Mouse (Mus musculus) kidney, embryonic 14.5 days (tissue): ENCODE measurements around the gene Mcm10. TPM values are rescaled to one million over a fixed set of nuclear protein-coding genes. Genes with fewer than 3 reads are reported as not detected.
A peak's percentile ranks its signal among the peaks of the same experiment; 100 is the strongest.

Source experiments
- ATAC-seq: fragments of 200-750 bp; cut with Nextera tagmentation; 2 replicates; pipeline ENCODE4 v1.8.0; 2017; ENCODE audit warnings: moderate number of reproducible peaks, mild to moderate bottlenecking, moderate TSS enrichment, moderate library complexity; ENCODE audit not compliant: low FRiP score, low TSS enrichment
- H3K27ac ChIP-seq: fragments of 300-500 bp; sonication (generic); 2 replicates; pipeline ENCODE4 v1.5.1; 2014; ENCODE audit warnings: low read depth, mild to moderate bottlenecking, low read length, moderate library complexity, mixed read lengths
- H3K27me3 ChIP-seq: fragments of 300-500 bp; sonication (generic); 2 replicates; pipeline ENCODE4 v1.6.1; 2014; ENCODE audit warnings: mild to moderate bottlenecking, low read length; ENCODE audit not compliant: control insufficient read depth, insufficient read depth
- H3K36me3 ChIP-seq: fragments of 300-500 bp; sonication (generic); 2 replicates; pipeline ENCODE4 v1.6.1; 2014; ENCODE audit warnings: low read length, mixed read lengths; ENCODE audit not compliant: control insufficient read depth, insufficient read depth
- H3K4me1 ChIP-seq: fragments of 300-500 bp; sonication (generic); 2 replicates; pipeline ENCODE4 v1.6.1; 2014; ENCODE audit warnings: low read length, mixed read lengths; ENCODE audit not compliant: control insufficient read depth, insufficient read depth
- H3K4me2 ChIP-seq: fragments of 300-500 bp; sonication (generic); replicated peaks from 2 replicates; pipeline ENCODE4 v1.6.1; 2014; ENCODE audit warnings: low read depth, mild to moderate bottlenecking, low read length
- H3K4me3 ChIP-seq: fragments of 300-500 bp; sonication (generic); 2 replicates; pipeline ENCODE4 v1.5.1; 2014; ENCODE audit warnings: mild to moderate bottlenecking, low read length
- H3K9ac ChIP-seq: fragments of 300-500 bp; sonication (generic); 2 replicates; pipeline ENCODE4 v1.6.1; 2014; ENCODE audit warnings: low read depth, mild to moderate bottlenecking, low read length, moderate library complexity
- H3K9me3 ChIP-seq: fragments of 300-500 bp; sonication (generic); 2 replicates; pipeline ENCODE4 v1.6.1; 2016; ENCODE audit warnings: low read length; ENCODE audit not compliant: control insufficient read depth
- WGBS: fragments of 180-500 bp; shearing (Covaris S2); extraction: QIAGEN DNeasy Blood & Tissue Kit; methylation state at CpG from one replicate; pipeline ENCODE4 v1.1.7; 2014; 5-methylcytosine and 5-hydroxymethylcytosine counted together
- polyA plus RNA-seq: library from polyadenylated mRNA; unstranded; fragments of >200 nt; fragmentation: Nextera tagmentation; extraction: Ambion mirVana; gene quantifications from 2 replicates; pipeline ENCODE4 v1.2.1, GENCODE M21; 2014

The Mcm10 gene
- polyA plus RNA-seq, 1 experiment from 2014 or later, result 46.4 TPM

- no peak overlapping the region for H3K9ac ChIP-seq
- H3K4me1 ChIP-seq, result no peaks in the 10 kb centered on the region
- H3K27ac ChIP-seq, result no peak overlapping the region
- WGBS, result 76% methylated on average over 14 of the region's 14 CpGs
- H3K9me3 ChIP-seq, result no peaks in the 10 kb centered on the region
- no peaks in the 10 kb centered on the region for H3K36me3 ChIP-seq
- no peaks in the 10 kb centered on the region for H3K27me3 ChIP-seq
- no peak for ATAC-seq
- no peak overlapping the region for H3K4me3 ChIP-seq
- H3K4me2 ChIP-seq, result no peak overlapping the region
Observed at GRCm38 (mm10) chr2:5023699-5024399, 11.3 kb upstream of the Mcm10 start.

- Histone ChIP-seq H3K4me3 (no peak overlapping the region), H3K9ac (no peak overlapping the region), H3K4me2 (no peak overlapping the region), H3K27me3 (no peaks in the 10 kb centered on the region), H3K4me1 (no peaks in the 10 kb centered on the region), H3K27ac (no peak overlapping the region), H3K9me3 (no peaks in the 10 kb centered on the region), H3K36me3 (no peaks in the 10 kb centered on the region)
- no peak for ATAC-seq
- 76% methylated on average over 2 of the region's 2 CpGs for WGBS
Observed at GRCm38 (mm10) chr2:5023275-5023674, 10.7 kb upstream of the Mcm10 start.

GRCm38 (mm10) chr2:5019708-5020107 is 7.1 kb upstream of the Mcm10 start:
- no peaks in the 10 kb centered on the region for H3K4me1 ChIP-seq
- ATAC-seq, result no peak
- no peak overlapping the region for H3K4me2 ChIP-seq
- WGBS, result 68% methylated on average over 1 of the region's 1 CpGs
- no peak overlapping the region for H3K27ac ChIP-seq
- no peaks in the 10 kb centered on the region for H3K27me3 ChIP-seq
- no peak overlapping the region for H3K9ac ChIP-seq
- H3K4me3 ChIP-seq, result no peak overlapping the region
- H3K9me3 ChIP-seq, result no peaks in the 10 kb centered on the region
- H3K36me3 ChIP-seq, result no peaks in the 10 kb centered on the region

GRCm38 (mm10) chr2:5016922-5017321 is 4.3 kb upstream of the Mcm10 start:
- Histone ChIP-seq H3K27ac (no peak overlapping the region), H3K27me3 (no peaks in the 10 kb centered on the region), H3K4me3 (no peak overlapping the region), H3K4me2 (no peak overlapping the region), H3K9ac (no peak overlapping the region), H3K4me1 (peaks cover under 1% of the 10 kb centered on the region; the same call in 1 of the 2 replicates), H3K9me3 (no peaks in the 10 kb centered on the region), H3K36me3 (no peaks in the 10 kb centered on the region)
- no peak for ATAC-seq
- WGBS, result 96% methylated on average over 7 of the region's 7 CpGs

- Histone ChIP-seq H3K27ac (no peak overlapping the region), H3K4me2 (no peak overlapping the region), H3K4me1 (peaks cover 5% of the 10 kb centered on the region; the same call in 1 of the 2 replicates), H3K27me3 (no peaks in the 10 kb centered on the region), H3K9me3 (no peaks in the 10 kb centered on the region), H3K36me3 (no peaks in the 10 kb centered on the region), H3K4me3 (no peak overlapping the region), H3K9ac (no peak overlapping the region)
- ATAC-seq, result no peak
- WGBS, result 88% methylated on average over 6 of the region's 6 CpGs
Observed at GRCm38 (mm10) chr2:5015527-5015926, 2.9 kb upstream of the Mcm10 start.

GRCm38 (mm10) chr2:5014616-5015015 is 2.0 kb upstream of the Mcm10 start:
- H3K4me2 ChIP-seq, result no peak overlapping the region
- 81% methylated on average over 7 of the region's 7 CpGs for WGBS
- no peaks in the 10 kb centered on the region for H3K27me3 ChIP-seq
- H3K9me3 ChIP-seq, result no peaks in the 10 kb centered on the region
- peaks cover 5% of the 10 kb centered on the region; the same call in 1 of the 2 replicates for H3K4me1 ChIP-seq
- ATAC-seq, result no peak
- no peak overlapping the region for H3K4me3 ChIP-seq
- H3K27ac ChIP-seq, result no peak overlapping the region
- no peak overlapping the region for H3K9ac ChIP-seq
- H3K36me3 ChIP-seq, result no peaks in the 10 kb centered on the region

- Histone ChIP-seq H3K27ac (no peak overlapping the region), H3K4me1 (peaks cover 5% of the 10 kb centered on the region; the same call in 1 of the 2 replicates), H3K9ac (peak overlapping the region; percentile 58), H3K4me3 (peak overlapping the region; percentile 55), H3K27me3 (no peaks in the 10 kb centered on the region), H3K9me3 (no peaks in the 10 kb centered on the region), H3K36me3 (peaks cover 21% of the 10 kb centered on the region), H3K4me2 (peak overlapping the region; percentile 43)
- ATAC-seq, result no peak
- WGBS, result 18% methylated on average over 8 of the region's 8 CpGs
Observed at GRCm38 (mm10) chr2:5011898-5012490, 597 bp downstream of the Mcm10 start.

GRCm38 (mm10) chr2:5007107-5007506 is 5.5 kb downstream of the Mcm10 start:
- ATAC-seq, result no peak
- WGBS, result 92% methylated on average over 4 of the region's 4 CpGs
- peaks cover 53% of the 10 kb centered on the region for H3K36me3 ChIP-seq
- H3K4me3 ChIP-seq, result no peak overlapping the region
- no peak overlapping the region for H3K4me2 ChIP-seq
- H3K27me3 ChIP-seq, result no peaks in the 10 kb centered on the region
- no peak overlapping the region for H3K9ac ChIP-seq
- H3K27ac ChIP-seq, result no peak overlapping the region
- no peaks in the 10 kb centered on the region for H3K9me3 ChIP-seq
- H3K4me1 ChIP-seq, result peaks cover 5% of the 10 kb centered on the region; the same call in 1 of the 2 replicates

- Histone ChIP-seq H3K9ac (no peak overlapping the region), H3K36me3 (peaks cover 74% of the 10 kb centered on the region), H3K27me3 (no peaks in the 10 kb centered on the region), H3K4me1 (no peaks in the 10 kb centered on the region), H3K27ac (no peak overlapping the region), H3K4me3 (no peak overlapping the region), H3K4me2 (no peak overlapping the region), H3K9me3 (no peaks in the 10 kb centered on the region)
- no peak for ATAC-seq
- 94% methylated on average over 6 of the region's 6 CpGs for WGBS
Observed at GRCm38 (mm10) chr2:5001266-5001665, 11.3 kb downstream of the Mcm10 start.
